Mouse (Mus musculus): ENCODE results near the gene Ndufs2. TPM values are rescaled to one million over a fixed set of nuclear protein-coding genes. Genes with fewer than 3 reads are reported as not detected.

The Ndufs2 gene
- total and polyA plus RNA-seq, 2 experiments from 2014 or later, result 1,009 to 1,127 TPM

DNA sequence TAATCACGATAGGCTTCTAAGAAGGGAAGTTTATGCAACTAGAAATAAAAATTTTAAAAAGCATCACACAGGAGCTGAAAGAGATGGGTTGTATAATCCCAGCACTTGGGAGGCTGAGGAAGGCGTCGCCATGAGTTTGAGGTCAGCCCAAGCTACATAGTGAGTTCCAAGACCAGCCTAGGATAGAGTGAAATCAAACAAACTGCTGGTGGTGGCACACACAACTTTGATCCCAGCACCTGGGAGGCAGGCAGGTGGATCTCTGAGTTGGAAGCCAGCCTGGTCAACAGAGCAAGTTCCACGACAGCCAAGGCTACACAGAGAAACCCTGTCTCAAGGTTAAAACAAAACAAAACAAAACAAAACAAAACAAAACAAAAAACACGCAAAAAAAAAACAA lies 18.8 kb downstream of the Ndufs2 start:
- Histone ChIP-seq H3K4me1 (ENCODE audit: control insufficient read depth, insufficient read depth) (0 out of 2 replicates have a peak, but pooled peaks cover 6% of the 10 kb centered on the region), H3K9me3 (replicated peaks; ENCODE audit: control insufficient read depth, low read length) (no peaks in the 10 kb centered on the region), H3K9ac (replicated peaks; ENCODE audit: low read depth, low read length) (no peak overlapping the region), H3K27ac (ENCODE audit: low read depth) (no peak overlapping the region), H3K27me3 (ENCODE audit: control insufficient read depth, insufficient read depth, low read length) (no peaks in the 10 kb centered on the region), H3K36me3 (replicated peaks; ENCODE audit: control insufficient read depth, insufficient read depth, low read length) (peaks cover 38% of the 10 kb centered on the region), H3K4me2 (ENCODE audit: low read depth, low read length) (no peak overlapping the region), H3K4me3 (ENCODE audit: low read depth, low read length) (no peak overlapping the region)
- 78% methylated on average over 5 of the region's 5 CpGs for WGBS
- TF ChIP-seq CTCF (IDR thresholded peaks at IDR 0.05; ENCODE audit: low read depth) (no peak), EP300 (IDR thresholded peaks at IDR 0.05; ENCODE audit: low read depth) (no peak)
- DNase-seq (ENCODE audit: low spot score) (no peak), ATAC-seq (ENCODE audit: insufficient read depth, low read depth) (no peak)

DNA sequence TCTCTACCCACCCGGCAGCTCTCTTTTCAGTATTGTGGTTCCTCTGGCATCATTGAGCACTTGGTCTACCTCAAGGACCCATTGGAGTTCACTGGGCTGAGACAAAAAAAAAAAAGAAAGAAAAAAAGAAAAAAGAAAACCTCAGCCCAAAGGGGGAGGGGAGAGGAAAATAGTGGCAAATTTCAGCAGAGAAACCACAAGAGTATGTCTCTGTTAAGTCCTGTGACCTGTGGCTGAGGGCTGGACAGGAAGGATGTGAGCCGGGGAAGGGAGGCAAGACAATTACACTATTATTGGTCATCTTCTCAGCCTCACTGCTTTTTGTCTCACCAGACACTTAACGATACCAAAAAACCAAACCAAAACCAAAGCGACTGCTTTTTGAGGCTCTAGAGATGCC lies 19.3 kb downstream of the Ndufs2 start:
- Histone ChIP-seq H3K9ac (replicated peaks; ENCODE audit: low read depth, low read length) (no peak overlapping the region), H3K27ac (ENCODE audit: low read depth) (no peak overlapping the region), H3K4me2 (ENCODE audit: low read depth, low read length) (no peak overlapping the region), H3K27me3 (ENCODE audit: control insufficient read depth, insufficient read depth, low read length) (no peaks in the 10 kb centered on the region), H3K4me3 (ENCODE audit: low read depth, low read length) (no peak overlapping the region), H3K9me3 (replicated peaks; ENCODE audit: control insufficient read depth, low read length) (no peaks in the 10 kb centered on the region), H3K36me3 (replicated peaks; ENCODE audit: control insufficient read depth, insufficient read depth, low read length) (peaks cover 33% of the 10 kb centered on the region), H3K4me1 (ENCODE audit: control insufficient read depth, insufficient read depth) (0 out of 2 replicates have a peak, but pooled peaks cover 6% of the 10 kb centered on the region)
- TF ChIP-seq EP300 (IDR thresholded peaks at IDR 0.05; ENCODE audit: low read depth), result no peak
- TF ChIP-seq CTCF (IDR thresholded peaks at IDR 0.05; ENCODE audit: low read depth), result no peak
- DNase-seq (ENCODE audit: low spot score), result no peak
- ATAC-seq (ENCODE audit: insufficient read depth, low read depth), result no peak
- 61% methylated on average over 4 of the region's 4 CpGs for WGBS

DNA sequence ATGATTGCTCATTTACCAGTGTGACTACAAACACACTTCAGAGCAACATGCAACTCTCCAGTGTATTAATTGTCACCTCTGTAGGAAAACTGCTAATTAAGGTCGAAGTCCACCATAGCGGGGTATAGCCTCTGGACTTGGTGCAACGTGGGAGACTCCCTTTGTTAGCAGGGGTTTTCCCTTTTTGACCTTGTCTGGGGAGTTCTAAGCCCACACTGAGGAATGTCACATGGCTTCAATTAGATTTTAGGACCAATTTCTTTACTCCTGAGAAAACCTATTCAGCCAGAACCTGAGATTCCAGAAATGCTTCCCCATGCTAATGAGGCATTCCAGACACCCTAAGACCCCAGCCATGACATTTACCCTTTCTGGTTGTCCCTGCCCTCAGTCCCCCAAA lies 21.0 kb downstream of the Ndufs2 start:
- TF ChIP-seq EP300 (IDR thresholded peaks at IDR 0.05; ENCODE audit: low read depth), result no peak
- TF ChIP-seq CTCF (IDR thresholded peaks at IDR 0.05; ENCODE audit: low read depth), result no peak

DNA sequence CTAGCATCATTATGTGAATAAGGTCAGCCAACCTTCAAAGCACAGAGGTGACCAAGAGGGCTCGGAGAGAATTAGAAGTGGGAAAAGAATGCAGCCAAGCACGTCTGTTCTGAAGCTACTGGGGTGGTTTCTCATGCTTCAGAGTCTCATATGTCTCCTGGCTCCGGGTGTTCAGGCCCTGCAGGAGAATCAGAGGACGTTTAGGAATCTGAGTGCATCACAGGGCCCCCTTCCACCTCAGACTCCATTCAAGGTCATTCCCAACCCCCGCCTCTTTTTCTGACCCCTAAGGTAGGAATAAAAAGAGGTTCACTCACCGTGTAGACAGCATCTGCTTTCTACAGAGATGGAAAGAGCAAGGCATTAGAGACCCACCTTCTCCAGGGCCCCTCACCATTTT lies 21.4 kb downstream of the Ndufs2 start:
- Histone ChIP-seq H3K4me1 (ENCODE audit: control insufficient read depth, insufficient read depth) (no peaks in the 10 kb centered on the region), H3K4me3 (ENCODE audit: low read depth, low read length) (no peak overlapping the region), H3K9ac (replicated peaks; ENCODE audit: low read depth, low read length) (no peak overlapping the region), H3K27ac (ENCODE audit: low read depth) (no peak overlapping the region), H3K36me3 (replicated peaks; ENCODE audit: control insufficient read depth, insufficient read depth, low read length) (peaks cover 12% of the 10 kb centered on the region), H3K9me3 (replicated peaks; ENCODE audit: control insufficient read depth, low read length) (no peaks in the 10 kb centered on the region), H3K27me3 (ENCODE audit: control insufficient read depth, insufficient read depth, low read length) (no peaks in the 10 kb centered on the region), H3K4me2 (ENCODE audit: low read depth, low read length) (no peak overlapping the region)
- 61% methylated on average over 6 of the region's 6 CpGs for WGBS
- no peak for ATAC-seq (ENCODE audit: insufficient read depth, low read depth)
- no peak for TF ChIP-seq EP300 (IDR thresholded peaks at IDR 0.05; ENCODE audit: low read depth)
- no peak for TF ChIP-seq CTCF (IDR thresholded peaks at IDR 0.05; ENCODE audit: low read depth)
- DNase-seq (ENCODE audit: low spot score), result no peak

More for the DNA sequence above, 21.0 kb downstream of the Ndufs2 start:
- H3K9me3 ChIP-seq (replicated peaks; ENCODE audit: control insufficient read depth, low read length), result no peaks in the 10 kb centered on the region
- WGBS, result 91% methylated on average over 3 of the region's 3 CpGs
- H3K36me3 ChIP-seq (replicated peaks; ENCODE audit: control insufficient read depth, insufficient read depth, low read length), result peaks cover 17% of the 10 kb centered on the region
- H3K4me2 ChIP-seq (ENCODE audit: low read depth, low read length), result no peak overlapping the region
- no peak for ATAC-seq (ENCODE audit: insufficient read depth, low read depth)
- 0 out of 2 replicates have a peak, but pooled peaks cover 1% of the 10 kb centered on the region for H3K4me1 ChIP-seq (ENCODE audit: control insufficient read depth, insufficient read depth)
- H3K27me3 ChIP-seq (ENCODE audit: control insufficient read depth, insufficient read depth, low read length), result no peaks in the 10 kb centered on the region
- no peak for DNase-seq (ENCODE audit: low spot score)
- H3K9ac ChIP-seq (replicated peaks; ENCODE audit: low read depth, low read length), result no peak overlapping the region
- no peak overlapping the region for H3K4me3 ChIP-seq (ENCODE audit: low read depth, low read length)
- no peak overlapping the region for H3K27ac ChIP-seq (ENCODE audit: low read depth)

DNA sequence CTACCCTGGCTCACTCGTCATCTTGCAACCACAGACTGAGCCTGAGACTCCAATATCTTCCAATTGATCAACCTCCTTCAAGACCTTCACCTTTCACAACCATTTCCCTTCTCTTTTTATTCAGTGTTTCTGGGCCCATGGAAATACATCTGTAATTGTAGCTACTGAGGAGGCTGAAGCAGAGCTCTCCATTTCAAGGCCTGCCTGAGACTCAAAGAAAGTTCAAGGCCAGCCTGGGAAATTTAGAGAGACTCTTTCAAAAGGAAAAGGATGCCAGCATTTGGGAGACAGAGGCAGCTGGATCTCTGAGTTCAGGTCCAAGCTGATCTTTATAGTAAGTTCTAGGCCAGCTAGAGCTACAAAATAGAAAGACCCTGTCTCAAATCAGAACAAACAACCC lies 23.3 kb downstream of the Ndufs2 start:
- WGBS, result 79% methylated on average over 1 of the region's 1 CpGs

DNA sequence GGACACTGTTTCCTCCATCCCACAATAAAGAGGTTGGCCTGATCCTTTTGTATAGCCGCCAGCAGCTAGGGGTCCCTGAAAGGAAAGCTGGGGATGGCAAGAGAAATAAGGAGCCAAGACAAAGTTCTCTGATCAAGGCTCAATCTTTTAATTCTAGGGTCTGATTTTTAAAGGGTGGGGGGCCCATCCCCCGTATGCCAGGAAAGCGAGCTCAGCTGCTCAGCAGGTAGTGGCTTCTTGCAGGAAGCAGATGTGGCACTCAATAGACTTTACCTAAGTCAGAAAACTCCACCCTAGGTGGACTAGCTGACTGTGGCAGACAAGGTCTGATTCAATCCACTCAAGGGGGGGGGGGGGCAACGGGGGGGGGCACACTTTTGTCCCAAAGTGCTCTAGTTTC lies 24.4 kb downstream of the Ndufs2 start:
- no peak overlapping the region for H3K4me2 ChIP-seq (ENCODE audit: low read depth, low read length)
- TF ChIP-seq CTCF (IDR thresholded peaks at IDR 0.05; ENCODE audit: low read depth) (no peak), EP300 (IDR thresholded peaks at IDR 0.05; ENCODE audit: low read depth) (no peak)
- H3K27me3 ChIP-seq (ENCODE audit: control insufficient read depth, insufficient read depth, low read length), result no peaks in the 10 kb centered on the region
- ATAC-seq (ENCODE audit: insufficient read depth, low read depth), result no peak
- no peak for DNase-seq (ENCODE audit: low spot score)
- H3K27ac ChIP-seq (ENCODE audit: low read depth), result no peak overlapping the region
- H3K4me3 ChIP-seq (ENCODE audit: low read depth, low read length), result no peak overlapping the region
- WGBS, result 56% methylated on average over 4 of the region's 4 CpGs
- H3K9me3 ChIP-seq (replicated peaks; ENCODE audit: control insufficient read depth, low read length), result no peaks in the 10 kb centered on the region
- H3K36me3 ChIP-seq (replicated peaks; ENCODE audit: control insufficient read depth, insufficient read depth, low read length), result no peaks in the 10 kb centered on the region
- no peaks in the 10 kb centered on the region for H3K4me1 ChIP-seq (ENCODE audit: control insufficient read depth, insufficient read depth)
- no peak overlapping the region for H3K9ac ChIP-seq (replicated peaks; ENCODE audit: low read depth, low read length)

More for the DNA sequence above, 23.3 kb downstream of the Ndufs2 start:
- H3K4me2 ChIP-seq (ENCODE audit: low read depth, low read length), result no peak overlapping the region
- no peak overlapping the region for H3K9ac ChIP-seq (replicated peaks; ENCODE audit: low read depth, low read length)
- no peaks in the 10 kb centered on the region for H3K9me3 ChIP-seq (replicated peaks; ENCODE audit: control insufficient read depth, low read length)
- H3K27ac ChIP-seq (ENCODE audit: low read depth), result no peak overlapping the region
- no peaks in the 10 kb centered on the region for H3K4me1 ChIP-seq (ENCODE audit: control insufficient read depth, insufficient read depth)
- H3K36me3 ChIP-seq (replicated peaks; ENCODE audit: control insufficient read depth, insufficient read depth, low read length), result no peaks in the 10 kb centered on the region
- H3K27me3 ChIP-seq (ENCODE audit: control insufficient read depth, insufficient read depth, low read length), result no peaks in the 10 kb centered on the region
- DNase-seq (ENCODE audit: low spot score) (no peak), ATAC-seq (ENCODE audit: insufficient read depth, low read depth) (no peak)
- TF ChIP-seq EP300 (IDR thresholded peaks at IDR 0.05; ENCODE audit: low read depth), result no peak
- no peak for TF ChIP-seq CTCF (IDR thresholded peaks at IDR 0.05; ENCODE audit: low read depth)
- H3K4me3 ChIP-seq (ENCODE audit: low read depth, low read length), result no peak overlapping the region

All from heart, postnatal 0 days (tissue).